Mouse (Mus musculus): ENCODE results near the gene Crybb2. TPM values are rescaled to one million over a fixed set of nuclear protein-coding genes. Genes with fewer than 3 reads are reported as not detected.
A peak's percentile ranks its signal among the peaks of the same experiment; 100 is the strongest.

Crybb2 gene
- polyA plus RNA-seq (2011; ENCODE audit: insufficient read depth, insufficient read length, low replicate concordance, missing spikeins): not detected in 2 replicates

DNA sequence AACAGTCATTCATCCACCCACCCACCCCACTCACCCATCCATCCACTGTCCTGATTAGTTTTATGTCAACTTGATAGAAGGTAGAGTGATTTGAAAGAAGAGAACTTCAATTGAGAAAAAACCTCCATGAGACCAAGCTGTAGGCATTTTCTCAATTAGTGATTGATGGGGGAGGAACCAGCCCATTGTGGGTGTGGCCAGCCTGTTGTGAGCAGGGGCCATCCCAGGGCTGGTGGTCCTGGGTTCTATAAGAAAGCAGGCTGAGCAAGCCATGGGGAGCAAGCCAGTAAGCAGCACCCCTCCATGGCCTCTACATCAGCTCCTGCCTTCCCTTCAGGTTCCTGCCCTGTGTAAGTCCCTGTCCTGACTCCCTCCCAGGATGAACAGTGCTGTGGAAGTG lies at the start of gene Crybb2:
Gene Crybb2 (minus strand): TSS at position 101 of the 400 bp plus-strand sequence.
- no peak for TF ChIP-seq POLR2A (IDR thresholded peaks at IDR 0.05; ENCODE audit: borderline replicate concordance, control insufficient read depth, low read depth, low read length)
- TF ChIP-seq CTCF (IDR thresholded peaks at IDR 0.05; ENCODE audit: control insufficient read depth, insufficient read depth, low read length): no peak

DNA sequence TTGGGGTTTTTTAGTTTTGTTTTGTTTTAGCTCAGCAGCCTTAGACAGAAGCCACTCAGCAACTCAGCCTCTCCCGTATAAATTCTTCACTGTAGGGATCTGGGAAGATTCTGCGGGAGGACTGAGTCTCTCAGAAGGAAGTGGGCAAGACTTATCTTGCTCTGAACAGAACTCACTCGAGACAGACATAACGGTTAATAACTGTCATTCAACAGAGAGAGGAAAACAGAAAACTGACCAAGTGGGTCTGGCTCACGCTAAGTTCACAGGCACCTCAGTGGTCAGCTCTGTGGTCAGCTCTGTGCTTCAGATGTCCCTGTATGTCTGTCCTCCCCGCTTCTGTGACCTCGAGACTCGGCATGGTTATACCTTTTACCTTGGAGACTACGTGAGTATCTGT lies 49.4 kb upstream of the Crybb2 start:
- Histone ChIP-seq H3K4me1 (ENCODE audit: control insufficient read depth, insufficient read depth, low read length) (peaks cover 12% of the 10 kb centered on the region), H3K27ac (ENCODE audit: control insufficient read depth, insufficient read depth, low read depth, low read length, poor library complexity) (peak overlapping the region; percentile 46), H3K4me3 (replicated peaks; ENCODE audit: control insufficient read depth, low read depth, low read length) (peak overlapping the region; percentile 22)
- no peak for TF ChIP-seq CTCF (IDR thresholded peaks at IDR 0.05; ENCODE audit: control insufficient read depth, insufficient read depth, low read length)
- no peak for TF ChIP-seq POLR2A (IDR thresholded peaks at IDR 0.05; ENCODE audit: borderline replicate concordance, control insufficient read depth, low read depth, low read length)
- 3% methylated on average over 9 of the region's 9 CpGs for WGBS

More for the DNA sequence above, at the start of gene Crybb2:
- Histone ChIP-seq H3K4me3 (replicated peaks; ENCODE audit: control insufficient read depth, low read depth, low read length) (no peak within 1 kb of the TSS), H3K27ac (ENCODE audit: control insufficient read depth, insufficient read depth, low read depth, low read length, poor library complexity) (no peak within 1 kb of the TSS), H3K4me1 (ENCODE audit: control insufficient read depth, insufficient read depth, low read length) (no peaks in the 10 kb centered on the region)

DNA sequence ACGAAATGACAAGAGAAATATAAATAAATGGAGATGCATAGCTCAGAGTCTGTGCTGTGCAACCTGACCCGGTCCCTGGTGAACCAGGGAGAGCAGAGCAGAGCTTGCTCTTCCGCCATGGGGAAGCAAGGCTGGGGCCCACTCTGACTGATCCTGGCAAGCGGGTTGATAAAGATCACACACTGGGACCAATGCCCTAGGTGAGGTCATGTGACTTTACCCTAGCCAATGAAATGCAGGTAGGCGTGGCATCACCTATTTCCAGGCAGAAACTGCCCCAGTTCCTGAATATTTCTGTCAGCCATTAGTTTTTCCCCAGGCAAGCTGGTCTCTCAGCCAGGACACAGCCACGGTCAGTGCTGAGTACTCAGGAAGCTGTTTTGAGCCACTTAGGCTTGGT lies 48.8 kb upstream of the Crybb2 start:
- TF ChIP-seq CTCF (IDR thresholded peaks at IDR 0.05; ENCODE audit: control insufficient read depth, insufficient read depth, low read length) (no peak), POLR2A (IDR thresholded peaks at IDR 0.05; ENCODE audit: borderline replicate concordance, control insufficient read depth, low read depth, low read length) (no peak)
- WGBS: 26% methylated on average over 6 of the region's 6 CpGs
- Histone ChIP-seq H3K4me3 (replicated peaks; ENCODE audit: control insufficient read depth, low read depth, low read length) (peak overlapping the region; percentile 2), H3K4me1 (ENCODE audit: control insufficient read depth, insufficient read depth, low read length) (peaks cover 13% of the 10 kb centered on the region), H3K27ac (ENCODE audit: control insufficient read depth, insufficient read depth, low read depth, low read length, poor library complexity) (no peak overlapping the region)

DNA sequence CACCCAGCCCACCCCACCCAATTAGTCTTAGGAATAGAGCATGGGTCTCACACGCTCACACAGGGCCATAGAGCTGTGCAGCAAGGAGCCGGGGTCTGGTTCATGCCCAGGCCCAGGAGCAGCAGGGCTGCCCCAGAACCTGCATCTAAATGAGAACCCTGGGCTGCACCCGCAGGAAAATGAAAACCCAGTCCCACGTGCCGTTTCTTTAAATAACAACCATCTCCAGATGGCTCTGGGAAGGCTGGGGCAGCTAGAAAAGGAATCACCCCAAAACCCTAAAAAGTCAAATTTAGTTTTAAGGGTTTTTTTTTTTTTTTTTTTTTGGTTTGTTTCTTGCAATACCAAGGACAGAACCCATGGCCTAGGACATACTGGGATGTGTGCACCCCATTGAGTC lies 47.4 kb upstream of the Crybb2 start:
- no peak overlapping the region for H3K27ac ChIP-seq (ENCODE audit: control insufficient read depth, insufficient read depth, low read depth, low read length, poor library complexity)
- H3K4me3 ChIP-seq (replicated peaks; ENCODE audit: control insufficient read depth, low read depth, low read length): no peak overlapping the region
- peaks cover 15% of the 10 kb centered on the region for H3K4me1 ChIP-seq (ENCODE audit: control insufficient read depth, insufficient read depth, low read length)
- no peak for TF ChIP-seq CTCF (IDR thresholded peaks at IDR 0.05; ENCODE audit: control insufficient read depth, insufficient read depth, low read length)
- 88% methylated on average over 5 of the region's 5 CpGs for WGBS

DNA sequence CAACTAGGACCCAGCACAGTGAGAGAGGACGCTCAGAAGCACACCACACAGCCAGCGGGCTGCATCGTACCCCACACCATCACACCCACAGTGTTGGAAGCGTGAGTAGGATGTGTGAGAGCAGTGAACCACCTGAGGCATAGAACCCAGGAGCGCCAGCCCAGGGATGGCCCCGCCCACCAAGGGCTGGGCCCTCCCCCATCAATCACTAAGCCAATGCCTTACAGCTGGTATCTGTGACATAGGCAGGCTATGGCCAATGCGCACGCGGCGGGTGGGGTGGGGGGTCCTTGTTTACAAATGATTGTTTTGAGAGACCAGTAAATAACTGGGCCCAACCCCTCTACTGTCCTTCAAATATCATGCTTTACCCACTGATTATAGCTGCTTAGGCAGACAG lies 46.0 kb upstream of the Crybb2 start:
- Histone ChIP-seq H3K27ac (ENCODE audit: control insufficient read depth, insufficient read depth, low read depth, low read length, poor library complexity) (no peak overlapping the region), H3K4me1 (ENCODE audit: control insufficient read depth, insufficient read depth, low read length) (peaks cover 16% of the 10 kb centered on the region), H3K4me3 (replicated peaks; ENCODE audit: control insufficient read depth, low read depth, low read length) (no peak overlapping the region)
- TF ChIP-seq CTCF (IDR thresholded peaks at IDR 0.05; ENCODE audit: control insufficient read depth, insufficient read depth, low read length) (no peak), POLR2A (IDR thresholded peaks at IDR 0.05; ENCODE audit: borderline replicate concordance, control insufficient read depth, low read depth, low read length) (no peak)
- 85% methylated on average over 10 of the region's 10 CpGs for WGBS

DNA sequence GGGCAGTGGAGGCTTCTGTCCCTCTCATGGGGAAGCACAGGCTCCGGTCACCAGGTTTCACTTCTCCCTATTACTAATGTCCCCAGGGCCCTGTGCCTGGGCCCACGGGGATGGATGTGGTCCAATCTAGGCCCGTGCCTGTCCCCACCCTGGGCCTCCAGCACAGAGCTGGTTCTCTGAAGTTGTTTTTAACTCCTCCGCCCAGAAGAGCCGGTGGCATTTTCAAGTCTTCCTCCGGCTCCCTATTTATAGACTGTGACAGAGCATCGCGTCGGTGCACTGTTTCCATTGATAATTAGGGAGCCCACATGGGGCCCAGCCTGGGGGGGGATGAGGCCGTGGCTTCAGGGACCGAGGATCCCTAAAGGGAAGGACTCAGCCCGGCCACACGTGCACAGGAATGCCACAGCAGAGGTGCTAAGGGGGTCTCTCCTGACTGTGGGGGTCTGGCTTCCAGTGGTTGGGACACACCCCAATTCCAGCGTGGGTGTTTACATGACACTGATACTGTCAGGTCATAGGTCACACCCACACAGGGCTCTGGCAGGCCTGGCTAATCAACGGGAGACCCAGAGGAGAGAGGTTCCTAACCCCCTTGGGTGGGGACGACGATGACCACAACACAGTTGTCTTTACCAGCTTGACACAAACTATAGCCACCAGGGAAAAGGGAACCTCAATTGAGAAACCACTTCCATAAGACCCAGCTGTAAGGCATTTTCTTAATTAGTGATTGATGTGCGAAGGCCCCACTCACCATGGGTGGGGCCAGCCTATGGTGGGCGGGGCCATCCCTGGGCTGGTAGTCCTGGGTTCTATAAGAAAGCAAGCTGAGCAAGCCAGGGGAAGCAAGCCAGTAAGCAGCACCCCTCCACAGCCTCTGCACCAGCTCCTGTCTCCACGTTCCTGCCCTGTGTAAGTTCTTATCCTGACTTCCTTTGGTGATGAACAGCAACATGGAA lies 44.6 kb upstream of the Crybb2 start:
- 10% methylated on average over 20 of the region's 20 CpGs for WGBS
- peaks cover 14% of the 10 kb centered on the region for H3K4me1 ChIP-seq (ENCODE audit: control insufficient read depth, insufficient read depth, low read length)
- no peak overlapping the region for H3K4me3 ChIP-seq (replicated peaks; ENCODE audit: control insufficient read depth, low read depth, low read length)
- TF ChIP-seq POLR2A (IDR thresholded peaks at IDR 0.05; ENCODE audit: borderline replicate concordance, control insufficient read depth, low read depth, low read length) (no peak), CTCF (IDR thresholded peaks at IDR 0.05; ENCODE audit: control insufficient read depth, insufficient read depth, low read length) (no peak)
- peak overlapping the region; percentile 54 for H3K27ac ChIP-seq (ENCODE audit: control insufficient read depth, insufficient read depth, low read depth, low read length, poor library complexity)

DNA sequence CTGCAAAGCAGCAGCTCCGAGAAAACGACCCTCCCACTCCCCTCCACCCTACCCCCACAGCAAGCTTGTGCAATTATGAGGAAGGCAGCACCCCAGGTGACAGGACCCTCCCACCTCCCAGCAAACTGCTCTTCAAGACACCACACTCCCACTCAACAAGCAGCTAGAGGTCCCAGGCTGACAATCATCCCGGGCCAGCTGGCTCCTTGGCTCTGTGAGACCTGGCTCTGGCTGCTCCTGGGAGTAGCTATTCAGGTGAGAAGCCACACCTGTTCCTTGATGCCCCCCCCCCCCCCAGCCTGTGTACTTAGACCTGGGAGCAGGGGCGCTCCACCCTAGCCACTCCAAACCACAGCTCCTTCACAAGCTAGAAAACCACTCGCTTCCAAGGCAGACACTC lies 43.2 kb upstream of the Crybb2 start:
- Histone ChIP-seq H3K27ac (ENCODE audit: control insufficient read depth, insufficient read depth, low read depth, low read length, poor library complexity) (0 out of 2 replicates have a peak overlapping the region, but pooled peaks have one; percentile 25), H3K4me1 (ENCODE audit: control insufficient read depth, insufficient read depth, low read length) (peaks cover 10% of the 10 kb centered on the region), H3K4me3 (replicated peaks; ENCODE audit: control insufficient read depth, low read depth, low read length) (no peak overlapping the region)
- 26% methylated on average over 5 of the region's 5 CpGs for WGBS
- TF ChIP-seq CTCF (IDR thresholded peaks at IDR 0.05; ENCODE audit: control insufficient read depth, insufficient read depth, low read length) (no peak), POLR2A (IDR thresholded peaks at IDR 0.05; ENCODE audit: borderline replicate concordance, control insufficient read depth, low read depth, low read length) (no peak)

DNA sequence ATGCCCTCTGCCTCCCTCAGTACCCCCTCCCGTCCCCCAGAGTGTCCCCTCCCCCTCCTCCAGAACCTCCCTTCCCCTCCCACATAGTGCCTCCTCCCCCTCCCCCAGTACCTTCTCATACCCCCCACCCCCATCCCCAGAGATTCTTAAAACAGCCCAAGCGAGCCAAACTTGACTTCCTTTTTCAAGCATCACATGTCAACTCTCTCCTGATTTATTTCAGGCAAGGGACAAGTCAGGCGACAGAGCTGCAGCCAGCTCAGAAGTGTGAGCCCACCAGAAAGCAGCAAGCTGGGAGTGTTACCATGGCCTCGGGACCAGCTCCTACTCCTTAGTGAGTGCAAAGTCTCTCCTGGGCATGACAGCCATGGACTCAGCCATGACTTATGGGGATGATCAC lies 41.4 kb upstream of the Crybb2 start:
- TF ChIP-seq CTCF (IDR thresholded peaks at IDR 0.05; ENCODE audit: control insufficient read depth, insufficient read depth, low read length) (no peak), POLR2A (IDR thresholded peaks at IDR 0.05; ENCODE audit: borderline replicate concordance, control insufficient read depth, low read depth, low read length) (no peak)
- Histone ChIP-seq H3K27ac (ENCODE audit: control insufficient read depth, insufficient read depth, low read depth, low read length, poor library complexity) (no peak overlapping the region), H3K4me3 (replicated peaks; ENCODE audit: control insufficient read depth, low read depth, low read length) (no peak overlapping the region), H3K4me1 (ENCODE audit: control insufficient read depth, insufficient read depth, low read length) (peaks cover 10% of the 10 kb centered on the region)
- WGBS: 9% methylated on average over 4 of the region's 4 CpGs

Data from bone marrow, adult 2 months (tissue).